Mouse (Mus musculus): Measurements from ENCODE around the gene Gulp1. TPM values are rescaled to one million over a fixed set of nuclear protein-coding genes. Genes with fewer than 3 reads are reported as not detected.
A peak's percentile ranks its signal among the peaks of the same experiment; 100 is the strongest.

Gene Gulp1
- polyA plus RNA-seq (2015; fragmentation: Nextera tagmentation; extraction: Ambion mirVana): 7.4 and 8.4 TPM in 2 replicates

GRCm38 (mm10) chr1:44551461-44552370, at the start of gene Gulp1:
Gulp1 (plus strand) TSS chr1:44551511.
- Histone ChIP-seq H3K9ac (replicated peaks) (peak within 1 kb of the TSS; percentile 64), H3K4me2 (peak within 1 kb of the TSS; percentile 92), H3K27ac (replicated peaks) (peak within 1 kb of the TSS; percentile 60), H3K4me3 (replicated peaks) (peak within 1 kb of the TSS; percentile 67), H3K36me3 (no peaks in the 10 kb centered on the region), H3K9me3 (replicated peaks) (no peaks in the 10 kb centered on the region), H3K4me1 (peaks cover 17% of the 10 kb centered on the region; the same call in 1 of the 2 replicates), H3K27me3 (replicated peaks) (no peaks in the 10 kb centered on the region)
- ATAC-seq (ENCODE audit: low FRiP score): peak; percentile 90
- WGBS: under 1% methylated on average over 55 of the region's 55 CpGs

- peaks cover 17% of the 10 kb centered on the region; the same call in 1 of the 2 replicates for H3K4me1 ChIP-seq
- WGBS: 79% methylated on average over 6 of the region's 6 CpGs
- H3K9me3 ChIP-seq (replicated peaks): no peaks in the 10 kb centered on the region
- H3K36me3 ChIP-seq: no peaks in the 10 kb centered on the region
- H3K27ac ChIP-seq (replicated peaks): no peak overlapping the region
- ATAC-seq (ENCODE audit: low FRiP score): no peak
- H3K4me3 ChIP-seq (replicated peaks): no peak overlapping the region
- H3K9ac ChIP-seq (replicated peaks): no peak overlapping the region
- no peak overlapping the region for H3K4me2 ChIP-seq
- no peaks in the 10 kb centered on the region for H3K27me3 ChIP-seq (replicated peaks)
These were observed 1.1 kb upstream of the Gulp1 start for GRCm38 (mm10) chr1:44550261-44550660.

- 10% methylated on average over 15 of the region's 15 CpGs for WGBS
- peaks cover 17% of the 10 kb centered on the region; the same call in 1 of the 2 replicates for H3K4me1 ChIP-seq
- H3K9ac ChIP-seq (replicated peaks): peak overlapping the region; percentile 64
- ATAC-seq (ENCODE audit: low FRiP score): peak; percentile 68
- H3K27me3 ChIP-seq (replicated peaks): no peaks in the 10 kb centered on the region
- no peaks in the 10 kb centered on the region for H3K36me3 ChIP-seq
- no peaks in the 10 kb centered on the region for H3K9me3 ChIP-seq (replicated peaks)
- H3K4me2 ChIP-seq: peak overlapping the region; percentile 92
- peak overlapping the region; percentile 60 for H3K27ac ChIP-seq (replicated peaks)
- peak overlapping the region; percentile 67 for H3K4me3 ChIP-seq (replicated peaks)
These were observed 1.1 kb downstream of the Gulp1 start for GRCm38 (mm10) chr1:44552371-44552841.

GRCm38 (mm10) chr1:44553166-44553898, 2.0 kb downstream of the Gulp1 start:
- Histone ChIP-seq H3K36me3 (no peaks in the 10 kb centered on the region), H3K4me3 (replicated peaks) (0 out of 2 replicates have a peak overlapping the region, but pooled peaks have one; percentile 67), H3K4me1 (peaks cover 17% of the 10 kb centered on the region; the same call in 1 of the 2 replicates), H3K9ac (replicated peaks) (no peak overlapping the region), H3K9me3 (replicated peaks) (no peaks in the 10 kb centered on the region), H3K27ac (replicated peaks) (peak overlapping the region; percentile 28; the same call in 1 of the 2 replicates), H3K27me3 (replicated peaks) (no peaks in the 10 kb centered on the region), H3K4me2 (peak overlapping the region; percentile 92)
- ATAC-seq (ENCODE audit: low FRiP score): no peak
- 29% methylated on average over 6 of the region's 6 CpGs for WGBS

GRCm38 (mm10) chr1:44567431-44567830, 16.1 kb downstream of the Gulp1 start:
- no peak overlapping the region for H3K27ac ChIP-seq (replicated peaks)
- ATAC-seq (ENCODE audit: low FRiP score): no peak
- H3K9ac ChIP-seq (replicated peaks): no peak overlapping the region
- no peaks in the 10 kb centered on the region for H3K27me3 ChIP-seq (replicated peaks)
- 77% methylated on average over 4 of the region's 4 CpGs for WGBS
- no peak overlapping the region for H3K4me3 ChIP-seq (replicated peaks)
- H3K36me3 ChIP-seq: no peaks in the 10 kb centered on the region
- H3K4me2 ChIP-seq: no peak overlapping the region
- no peaks in the 10 kb centered on the region for H3K4me1 ChIP-seq
- H3K9me3 ChIP-seq (replicated peaks): no peaks in the 10 kb centered on the region

- H3K4me3 ChIP-seq (replicated peaks): no peak overlapping the region
These were observed 17.0 kb downstream of the Gulp1 start for GRCm38 (mm10) chr1:44568296-44568695.

GRCm38 (mm10) chr1:44576001-44576400, 24.7 kb downstream of the Gulp1 start:
- H3K27ac ChIP-seq (replicated peaks): no peak overlapping the region
- ATAC-seq (ENCODE audit: low FRiP score): no peak
- no peaks in the 10 kb centered on the region for H3K27me3 ChIP-seq (replicated peaks)
- H3K36me3 ChIP-seq: no peaks in the 10 kb centered on the region
- H3K4me3 ChIP-seq (replicated peaks): no peak overlapping the region
- WGBS: 79% methylated on average over 1 of the region's 1 CpGs
- no peak overlapping the region for H3K9ac ChIP-seq (replicated peaks)
- no peak overlapping the region for H3K4me2 ChIP-seq
- H3K4me1 ChIP-seq: no peaks in the 10 kb centered on the region
- H3K9me3 ChIP-seq (replicated peaks): 0 out of 2 replicates have a peak, but pooled peaks cover 2% of the 10 kb centered on the region

More at GRCm38 (mm10) chr1:44568296-44568695, 17.0 kb downstream of the Gulp1 start:
- H3K4me1 ChIP-seq: no peaks in the 10 kb centered on the region
- WGBS: 68% methylated on average over 2 of the region's 2 CpGs
- H3K9ac ChIP-seq (replicated peaks): no peak overlapping the region
- H3K36me3 ChIP-seq: no peaks in the 10 kb centered on the region
- no peak overlapping the region for H3K4me2 ChIP-seq
- H3K9me3 ChIP-seq (replicated peaks): no peaks in the 10 kb centered on the region
- H3K27ac ChIP-seq (replicated peaks): no peak overlapping the region
- H3K27me3 ChIP-seq (replicated peaks): no peaks in the 10 kb centered on the region
- no peak for ATAC-seq (ENCODE audit: low FRiP score)

GRCm38 (mm10) chr1:44576610-44577009, 25.3 kb downstream of the Gulp1 start:
- H3K36me3 ChIP-seq: no peaks in the 10 kb centered on the region
- no peak overlapping the region for H3K4me3 ChIP-seq (replicated peaks)
- no peaks in the 10 kb centered on the region for H3K4me1 ChIP-seq
- H3K4me2 ChIP-seq: no peak overlapping the region
- 0 out of 2 replicates have a peak, but pooled peaks cover 2% of the 10 kb centered on the region for H3K9me3 ChIP-seq (replicated peaks)
- WGBS: 85% methylated on average over 2 of the region's 2 CpGs
- H3K27ac ChIP-seq (replicated peaks): no peak overlapping the region
- no peaks in the 10 kb centered on the region for H3K27me3 ChIP-seq (replicated peaks)
- ATAC-seq (ENCODE audit: low FRiP score): no peak
- no peak overlapping the region for H3K9ac ChIP-seq (replicated peaks)

GRCm38 (mm10) chr1:44580390-44580789, 29.1 kb downstream of the Gulp1 start:
- Histone ChIP-seq H3K27ac (replicated peaks) (no peak overlapping the region), H3K4me1 (peaks cover 6% of the 10 kb centered on the region; the same call in 1 of the 2 replicates), H3K36me3 (no peaks in the 10 kb centered on the region), H3K4me2 (no peak overlapping the region), H3K9me3 (replicated peaks) (0 out of 2 replicates have a peak, but pooled peaks cover 2% of the 10 kb centered on the region), H3K9ac (replicated peaks) (no peak overlapping the region), H3K4me3 (replicated peaks) (no peak overlapping the region), H3K27me3 (replicated peaks) (no peaks in the 10 kb centered on the region)
- 70% methylated on average over 3 of the region's 3 CpGs for whole genome bisulfite sequencing
- no peak for ATAC-seq (ENCODE audit: low FRiP score)

GRCm38 (mm10) chr1:44584886-44585385, 33.6 kb downstream of the Gulp1 start:
- Histone ChIP-seq H3K27me3 (replicated peaks) (no peaks in the 10 kb centered on the region), H3K4me3 (replicated peaks) (no peak overlapping the region), H3K4me2 (no peak overlapping the region), H3K36me3 (no peaks in the 10 kb centered on the region), H3K9me3 (replicated peaks) (no peaks in the 10 kb centered on the region), H3K9ac (replicated peaks) (no peak overlapping the region), H3K27ac (replicated peaks) (no peak overlapping the region; the same call in 1 of the 2 replicates), H3K4me1 (peaks cover 6% of the 10 kb centered on the region; the same call in 1 of the 2 replicates)
- ATAC-seq (ENCODE audit: low FRiP score): peak; percentile 85
- 19% methylated on average over 3 of the region's 3 CpGs for WGBS

- no peaks in the 10 kb centered on the region for H3K27me3 ChIP-seq (replicated peaks)
- no peak for ATAC-seq (ENCODE audit: low FRiP score)
- no peak overlapping the region for H3K4me2 ChIP-seq
- no peaks in the 10 kb centered on the region for H3K36me3 ChIP-seq
- H3K27ac ChIP-seq (replicated peaks): no peak overlapping the region
- no peak overlapping the region for H3K9ac ChIP-seq (replicated peaks)
- WGBS: 63% methylated on average over 3 of the region's 3 CpGs
- no peaks in the 10 kb centered on the region for H3K9me3 ChIP-seq (replicated peaks)
- H3K4me3 ChIP-seq (replicated peaks): no peak overlapping the region
- no peaks in the 10 kb centered on the region for H3K4me1 ChIP-seq
These were observed 40.4 kb downstream of the Gulp1 start for GRCm38 (mm10) chr1:44591742-44592141.

Data from neural tube, embryonic 15.5 days (tissue).